Mouse (Mus musculus) bone marrow macrophage, adult 2 months (primary cell): Measurements from ENCODE around the gene Olfr95.

Experiments
- CTCF ChIP-seq: IDR thresholded peaks from 2 replicates; pipeline ENCODE4 v1.5.1; 2012; ENCODE audit warnings: low read depth, mild to moderate bottlenecking, low read length, moderate library complexity
- POLR2A ChIP-seq: IDR thresholded peaks from 2 replicates; pipeline ENCODE4 v1.6.1; 2012; ENCODE audit warnings: mild to moderate bottlenecking, low read depth, low read length, borderline replicate concordance

DNA sequence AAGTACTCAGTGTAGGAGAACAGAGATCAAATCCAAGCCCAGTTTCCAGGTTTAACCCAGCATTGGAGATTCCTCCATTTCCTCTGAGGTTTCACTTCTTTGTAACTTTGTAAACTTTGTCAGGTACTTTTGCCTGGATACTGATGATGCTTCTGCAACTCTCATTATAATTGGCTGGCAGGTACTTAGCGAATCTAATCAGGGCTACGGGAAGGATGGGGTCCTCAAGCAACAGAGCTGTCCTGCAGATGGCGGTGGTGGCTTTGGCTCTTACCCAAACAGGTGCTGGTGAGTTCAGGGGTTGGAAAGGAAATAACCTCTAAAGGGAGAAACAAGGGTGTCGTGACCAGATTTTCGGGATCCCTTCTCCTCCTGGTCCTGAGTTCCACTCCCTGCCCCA lies 33.8 kb upstream of the Olfr95 start:
- TF ChIP-seq POLR2A (no peak), CTCF (no peak)
